Mouse (Mus musculus): ENCODE data around the gene Gjb4. TPM values are rescaled to one million over a fixed set of nuclear protein-coding genes. Genes with fewer than 3 reads are reported as not detected.
A peak's percentile ranks its signal among the peaks of the same experiment; 100 is the strongest.

Gjb4 gene
- total and polyA plus RNA-seq, 2 experiments from 2014 or later = not detected

DNA sequence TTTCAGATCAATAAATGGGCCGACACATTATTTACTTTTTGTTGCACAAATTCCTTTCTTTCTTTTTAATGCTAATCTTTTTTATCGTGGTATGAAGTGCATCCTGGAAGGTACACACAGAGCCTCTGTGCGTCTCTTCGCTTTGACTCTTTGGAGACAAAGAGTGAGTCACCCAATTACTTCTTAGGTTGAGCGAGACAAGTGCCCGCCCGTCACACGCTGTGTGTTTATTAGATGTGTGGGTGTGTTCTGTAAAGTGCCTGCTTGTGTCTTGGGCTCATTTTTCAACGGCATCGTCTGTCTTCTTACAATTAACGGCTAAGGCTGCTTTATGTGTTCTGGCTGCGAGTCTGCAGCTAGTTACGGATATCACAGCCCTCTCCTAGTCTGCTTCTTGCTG is 35.8 kb upstream of the Gjb4 start:
- WGBS = 64% methylated on average over 13 of the region's 13 CpGs
- no peak for ATAC-seq (ENCODE audit: insufficient read depth, low read depth)
- no peak for DNase-seq (ENCODE audit: low spot score)
- Histone ChIP-seq H3K36me3 (replicated peaks; ENCODE audit: control insufficient read depth, insufficient read depth, low read length) (no peaks in the 10 kb centered on the region), H3K9ac (replicated peaks; ENCODE audit: low read depth, low read length) (no peak overlapping the region), H3K4me2 (ENCODE audit: low read depth, low read length) (no peak overlapping the region), H3K27ac (ENCODE audit: low read depth) (no peak overlapping the region), H3K4me3 (ENCODE audit: low read depth, low read length) (no peak overlapping the region), H3K27me3 (ENCODE audit: control insufficient read depth, insufficient read depth, low read length) (no peaks in the 10 kb centered on the region), H3K4me1 (ENCODE audit: control insufficient read depth, insufficient read depth) (no peaks in the 10 kb centered on the region), H3K9me3 (replicated peaks; ENCODE audit: control insufficient read depth, low read length) (no peaks in the 10 kb centered on the region)
- no peak for TF ChIP-seq EP300 (IDR thresholded peaks at IDR 0.05; ENCODE audit: low read depth)
- TF ChIP-seq CTCF (IDR thresholded peaks at IDR 0.05; ENCODE audit: low read depth) = no peak

DNA sequence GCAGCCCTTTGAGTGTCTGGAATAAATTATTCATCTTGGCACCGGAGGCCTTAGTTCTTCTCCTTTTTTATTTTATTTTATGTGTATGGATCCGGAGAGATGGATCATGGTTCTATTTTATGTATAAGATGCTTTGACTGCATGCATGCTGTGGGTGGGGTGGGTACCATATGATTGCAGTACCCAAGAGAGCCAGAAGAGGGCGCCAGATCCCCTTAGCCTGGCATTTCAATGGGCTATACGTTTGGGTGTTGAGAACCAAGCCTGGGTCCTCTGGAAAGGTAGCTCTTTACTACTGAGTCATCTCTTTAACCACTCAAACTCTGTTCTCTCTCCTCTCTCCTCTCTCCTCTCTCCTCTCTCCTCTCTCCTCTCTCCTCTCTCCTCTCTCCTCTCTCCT is 23.5 kb upstream of the Gjb4 start:
- Histone ChIP-seq H3K27me3 (ENCODE audit: control insufficient read depth, insufficient read depth, low read length) (0 out of 2 replicates have a peak, but pooled peaks cover 1% of the 10 kb centered on the region), H3K27ac (ENCODE audit: low read depth) (no peak overlapping the region), H3K36me3 (replicated peaks; ENCODE audit: control insufficient read depth, insufficient read depth, low read length) (no peaks in the 10 kb centered on the region), H3K4me3 (ENCODE audit: low read depth, low read length) (no peak overlapping the region), H3K4me2 (ENCODE audit: low read depth, low read length) (no peak overlapping the region), H3K9ac (replicated peaks; ENCODE audit: low read depth, low read length) (no peak overlapping the region), H3K9me3 (replicated peaks; ENCODE audit: control insufficient read depth, low read length) (no peaks in the 10 kb centered on the region), H3K4me1 (ENCODE audit: control insufficient read depth, insufficient read depth) (0 out of 2 replicates have a peak, but pooled peaks cover 4% of the 10 kb centered on the region)
- WGBS = 29% methylated on average over 4 of the region's 4 CpGs
- TF ChIP-seq EP300 (IDR thresholded peaks at IDR 0.05; ENCODE audit: low read depth) (no peak), CTCF (IDR thresholded peaks at IDR 0.05; ENCODE audit: low read depth) (peak; percentile 43; the same call in 1 of the 2 replicates)
- DNase-seq (ENCODE audit: low spot score) (no peak), ATAC-seq (ENCODE audit: insufficient read depth, low read depth) (no peak)

DNA sequence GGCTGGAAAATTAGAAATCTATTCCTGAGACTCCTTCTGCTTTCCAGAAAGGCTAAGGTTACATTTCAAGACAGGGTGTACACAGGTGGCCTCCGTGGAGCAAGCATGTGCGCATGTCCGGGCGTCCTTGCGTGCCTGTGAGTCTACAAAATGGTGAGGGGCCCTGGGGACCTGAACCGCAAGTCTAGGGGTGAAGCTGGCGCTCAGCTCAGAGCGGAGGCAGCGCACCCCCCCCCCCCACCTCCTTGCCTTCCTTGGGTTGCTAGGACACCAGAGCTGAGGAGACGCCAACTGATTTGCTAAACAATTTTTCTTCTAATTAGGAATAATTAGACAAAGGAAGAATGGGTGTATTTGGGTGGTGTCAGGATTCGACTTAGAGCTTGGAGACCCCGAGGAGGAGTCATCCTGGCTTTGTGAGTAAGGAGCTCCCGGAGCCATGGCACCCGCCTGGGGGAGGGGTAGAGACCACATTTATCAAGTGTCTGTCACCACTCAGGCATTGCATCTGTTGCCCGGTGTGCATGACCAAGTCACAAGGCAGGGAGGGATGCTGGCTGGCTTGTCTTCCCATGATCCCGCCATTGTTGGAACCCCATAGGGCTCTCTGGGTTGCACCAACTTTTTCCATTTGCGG is 21.8 kb upstream of the Gjb4 start:
- 76% methylated on average over 17 of the region's 17 CpGs for WGBS
- Histone ChIP-seq H3K27ac (ENCODE audit: low read depth) (no peak overlapping the region), H3K4me3 (ENCODE audit: low read depth, low read length) (no peak overlapping the region), H3K27me3 (ENCODE audit: control insufficient read depth, insufficient read depth, low read length) (0 out of 2 replicates have a peak, but pooled peaks cover 3% of the 10 kb centered on the region), H3K9ac (replicated peaks; ENCODE audit: low read depth, low read length) (no peak overlapping the region), H3K36me3 (replicated peaks; ENCODE audit: control insufficient read depth, insufficient read depth, low read length) (no peaks in the 10 kb centered on the region), H3K9me3 (replicated peaks; ENCODE audit: control insufficient read depth, low read length) (no peaks in the 10 kb centered on the region), H3K4me1 (ENCODE audit: control insufficient read depth, insufficient read depth) (0 out of 2 replicates have a peak, but pooled peaks cover 4% of the 10 kb centered on the region), H3K4me2 (ENCODE audit: low read depth, low read length) (no peak overlapping the region)
- TF ChIP-seq EP300 (IDR thresholded peaks at IDR 0.05; ENCODE audit: low read depth) (no peak), CTCF (IDR thresholded peaks at IDR 0.05; ENCODE audit: low read depth) (no peak)
- DNase-seq (ENCODE audit: low spot score) (no peak), ATAC-seq (ENCODE audit: insufficient read depth, low read depth) (no peak)

DNA sequence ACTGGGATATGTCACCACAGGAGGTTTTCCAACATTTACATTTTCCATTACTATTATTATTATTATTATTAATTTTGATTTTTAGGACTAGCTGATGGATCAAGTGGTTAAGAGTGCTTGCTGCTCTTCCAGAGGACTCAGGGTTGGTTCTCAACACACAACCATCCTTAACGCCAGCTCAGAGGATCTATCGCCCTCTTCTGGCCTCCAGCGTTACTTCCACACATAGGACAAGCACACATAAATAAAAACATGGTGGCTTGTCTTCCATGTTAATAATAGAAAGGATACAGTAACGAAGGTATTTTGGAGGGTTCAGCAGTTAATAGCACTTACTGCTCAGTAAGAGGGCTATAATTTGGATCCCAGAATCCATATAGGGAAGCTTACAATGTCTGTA is 20.8 kb upstream of the Gjb4 start:
- no peak overlapping the region for H3K4me2 ChIP-seq (ENCODE audit: low read depth, low read length)

DNA sequence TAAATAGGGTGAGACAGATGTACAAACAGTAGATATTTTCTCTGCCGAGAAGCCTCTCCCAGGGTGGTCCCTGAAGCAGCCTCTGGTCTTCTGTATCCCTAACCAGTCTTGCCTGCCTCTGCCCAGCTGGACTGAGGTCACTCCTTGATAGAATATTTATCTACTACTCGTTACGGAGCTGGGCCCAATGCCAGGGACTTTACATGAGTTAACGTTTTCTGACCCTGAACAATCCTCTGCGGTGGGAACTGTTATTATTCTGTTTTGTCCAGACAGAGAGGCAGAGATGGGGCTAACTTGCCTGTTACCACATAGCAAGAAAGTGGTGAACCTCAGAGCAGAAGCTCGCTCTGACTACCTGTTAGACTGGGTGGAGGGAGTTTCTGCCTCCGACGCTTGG is 19.6 kb upstream of the Gjb4 start:
- Histone ChIP-seq H3K36me3 (replicated peaks; ENCODE audit: control insufficient read depth, insufficient read depth, low read length) (no peaks in the 10 kb centered on the region), H3K27me3 (ENCODE audit: control insufficient read depth, insufficient read depth, low read length) (0 out of 2 replicates have a peak, but pooled peaks cover 3% of the 10 kb centered on the region), H3K4me2 (ENCODE audit: low read depth, low read length) (no peak overlapping the region), H3K27ac (ENCODE audit: low read depth) (no peak overlapping the region), H3K4me3 (ENCODE audit: low read depth, low read length) (no peak overlapping the region), H3K4me1 (ENCODE audit: control insufficient read depth, insufficient read depth) (0 out of 2 replicates have a peak, but pooled peaks cover 4% of the 10 kb centered on the region), H3K9me3 (replicated peaks; ENCODE audit: control insufficient read depth, low read length) (no peaks in the 10 kb centered on the region), H3K9ac (replicated peaks; ENCODE audit: low read depth, low read length) (no peak overlapping the region)
- WGBS = 26% methylated on average over 8 of the region's 8 CpGs
- ATAC-seq (ENCODE audit: insufficient read depth, low read depth) (no peak), DNase-seq (ENCODE audit: low spot score) (no peak)
- no peak for TF ChIP-seq EP300 (IDR thresholded peaks at IDR 0.05; ENCODE audit: low read depth)
- no peak for TF ChIP-seq CTCF (IDR thresholded peaks at IDR 0.05; ENCODE audit: low read depth)

More for the DNA sequence above, 20.8 kb upstream of the Gjb4 start:
- no peak for DNase-seq (ENCODE audit: low spot score)
- ATAC-seq (ENCODE audit: insufficient read depth, low read depth) = no peak
- H3K27ac ChIP-seq (ENCODE audit: low read depth) = no peak overlapping the region
- H3K27me3 ChIP-seq (ENCODE audit: control insufficient read depth, insufficient read depth, low read length) = 0 out of 2 replicates have a peak, but pooled peaks cover 3% of the 10 kb centered on the region
- H3K9me3 ChIP-seq (replicated peaks; ENCODE audit: control insufficient read depth, low read length) = no peaks in the 10 kb centered on the region
- WGBS = 81% methylated on average over 4 of the region's 4 CpGs
- H3K4me3 ChIP-seq (ENCODE audit: low read depth, low read length) = no peak overlapping the region
- TF ChIP-seq CTCF (IDR thresholded peaks at IDR 0.05; ENCODE audit: low read depth) (no peak), EP300 (IDR thresholded peaks at IDR 0.05; ENCODE audit: low read depth) (no peak)
- no peak overlapping the region for H3K9ac ChIP-seq (replicated peaks; ENCODE audit: low read depth, low read length)
- H3K36me3 ChIP-seq (replicated peaks; ENCODE audit: control insufficient read depth, insufficient read depth, low read length) = no peaks in the 10 kb centered on the region
- 0 out of 2 replicates have a peak, but pooled peaks cover 4% of the 10 kb centered on the region for H3K4me1 ChIP-seq (ENCODE audit: control insufficient read depth, insufficient read depth)

Data from heart, postnatal 0 days (tissue).